Mouse (Mus musculus): Measurements from ENCODE around the gene Kcnd3. TPM values are rescaled to one million over a fixed set of nuclear protein-coding genes. Genes with fewer than 3 reads are reported as not detected.
A peak's percentile ranks its signal among the peaks of the same experiment; 100 is the strongest.

Kcnd3 gene
- total and polyA plus RNA-seq, 2 experiments from 2014 or later: 7.5 to 48.9 TPM

DNA sequence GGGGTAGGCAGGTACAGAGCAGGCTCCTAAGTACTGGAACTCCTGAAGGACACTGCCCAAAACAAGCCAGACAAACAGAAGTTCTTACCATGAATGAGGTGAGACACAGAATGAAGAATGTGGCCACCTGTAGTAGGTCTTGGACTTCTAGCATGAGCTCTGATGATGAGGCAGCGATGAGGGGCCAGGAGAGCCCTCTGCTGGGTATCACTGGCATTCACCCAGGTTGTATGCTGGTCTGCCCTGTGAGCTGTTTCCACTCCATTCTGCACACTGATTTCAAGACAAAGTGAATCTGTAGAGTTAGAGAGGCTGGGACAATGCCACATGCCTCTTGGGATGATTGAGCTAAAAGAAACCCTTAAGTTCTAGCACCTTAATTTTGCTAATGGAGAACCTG lies 63.5 kb downstream of the Kcnd3 start:
- WGBS: 87% methylated on average over 1 of the region's 1 CpGs
- DNase-seq: no peak
- Histone ChIP-seq H3K27ac (ENCODE audit: low read depth, low read length) (no peak overlapping the region), H3K4me3 (ENCODE audit: low read depth, low read length) (no peak overlapping the region), H3K9ac (no peak overlapping the region), H3K4me2 (ENCODE audit: low read depth) (no peak overlapping the region), H3K27me3 (ENCODE audit: insufficient read depth, low read length) (no peaks in the 10 kb centered on the region), H3K36me3 (ENCODE audit: insufficient read depth) (no peaks in the 10 kb centered on the region), H3K4me1 (ENCODE audit: insufficient read depth) (peaks cover 3% of the 10 kb centered on the region), H3K9me3 (ENCODE audit: low read length) (no peaks in the 10 kb centered on the region)
- no peak for ATAC-seq
- peak; percentile 29; the same call in 1 of the 2 replicates for TF ChIP-seq CTCF (IDR thresholded peaks at IDR 0.05; ENCODE audit: low read depth)

DNA sequence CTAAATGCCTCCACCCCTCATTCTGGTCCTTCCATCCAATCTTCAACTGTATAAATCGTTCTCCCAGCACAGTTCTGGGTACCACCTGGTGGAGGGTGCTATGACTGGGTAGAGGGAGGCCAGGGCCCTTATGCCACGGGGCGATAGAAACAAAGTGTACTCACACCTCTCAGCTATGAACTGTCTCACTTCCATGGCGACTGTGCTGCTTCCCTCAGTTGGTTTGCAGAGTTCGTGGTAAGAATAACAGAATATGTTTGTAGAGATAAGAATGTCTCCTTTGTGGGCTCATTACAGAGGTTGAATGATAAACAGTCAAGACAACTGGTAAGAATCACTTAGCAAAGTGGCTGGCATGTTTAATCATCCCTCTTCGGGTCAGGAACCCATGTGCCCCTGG lies 68.3 kb downstream of the Kcnd3 start:
- peaks cover 17% of the 10 kb centered on the region for H3K4me1 ChIP-seq (ENCODE audit: insufficient read depth)
- WGBS: 77% methylated on average over 6 of the region's 6 CpGs
- no peak overlapping the region for H3K4me3 ChIP-seq (ENCODE audit: low read depth, low read length)
- H3K4me2 ChIP-seq (ENCODE audit: low read depth): no peak overlapping the region
- no peak overlapping the region for H3K9ac ChIP-seq
- H3K27ac ChIP-seq (ENCODE audit: low read depth, low read length): no peak overlapping the region
- DNase-seq (no peak), ATAC-seq (no peak)
- no peaks in the 10 kb centered on the region for H3K27me3 ChIP-seq (ENCODE audit: insufficient read depth, low read length)
- no peaks in the 10 kb centered on the region for H3K36me3 ChIP-seq (ENCODE audit: insufficient read depth)
- H3K9me3 ChIP-seq (ENCODE audit: low read length): no peaks in the 10 kb centered on the region
- no peak for TF ChIP-seq CTCF (IDR thresholded peaks at IDR 0.05; ENCODE audit: low read depth)

- Histone ChIP-seq H3K4me2 (ENCODE audit: low read depth) (peak overlapping the region; percentile 32), H3K4me1 (ENCODE audit: insufficient read depth) (peaks cover 17% of the 10 kb centered on the region), H3K9ac (no peak overlapping the region), H3K27me3 (ENCODE audit: insufficient read depth, low read length) (no peaks in the 10 kb centered on the region), H3K27ac (ENCODE audit: low read depth, low read length) (peak overlapping the region; percentile 75), H3K36me3 (ENCODE audit: insufficient read depth) (no peaks in the 10 kb centered on the region), H3K9me3 (ENCODE audit: low read length) (no peaks in the 10 kb centered on the region), H3K4me3 (ENCODE audit: low read depth, low read length) (no peak overlapping the region)
- 29% methylated on average over 12 of the region's 12 CpGs for WGBS
- ATAC-seq (peak; percentile 96), DNase-seq (peak; percentile 87)
- peak; percentile 20; the same call in 1 of the 2 replicates for TF ChIP-seq CTCF (IDR thresholded peaks at IDR 0.05; ENCODE audit: low read depth)
These were observed 69.1 kb downstream of the Kcnd3 start for GRCm38 (mm10) chr3:105521178-105521631.

DNA sequence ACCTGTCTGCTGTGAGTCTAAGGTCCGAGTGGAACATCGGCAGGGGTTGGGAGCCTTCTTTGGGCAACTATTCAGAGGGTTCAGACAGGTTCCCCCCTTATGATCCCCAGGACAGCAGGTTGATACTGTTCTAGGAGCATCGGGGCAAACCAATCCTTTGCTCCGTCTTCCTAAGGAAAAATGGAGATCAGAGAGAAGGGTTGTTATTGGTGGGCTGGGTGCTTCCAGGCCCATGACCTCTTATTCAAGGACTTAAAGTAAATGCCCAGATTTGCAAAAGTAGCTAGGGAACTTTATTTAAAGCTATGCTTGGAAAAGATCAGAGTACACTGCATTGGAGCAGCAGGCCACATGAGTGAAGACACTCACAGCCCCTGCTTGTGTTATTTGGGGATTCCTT lies 69.5 kb downstream of the Kcnd3 start:
- H3K9me3 ChIP-seq (ENCODE audit: low read length): no peaks in the 10 kb centered on the region
- no peak for TF ChIP-seq CTCF (IDR thresholded peaks at IDR 0.05; ENCODE audit: low read depth)
- ATAC-seq: no peak
- peak overlapping the region; percentile 32 for H3K4me2 ChIP-seq (ENCODE audit: low read depth)
- 84% methylated on average over 4 of the region's 4 CpGs for WGBS
- no peaks in the 10 kb centered on the region for H3K27me3 ChIP-seq (ENCODE audit: insufficient read depth, low read length)
- H3K27ac ChIP-seq (ENCODE audit: low read depth, low read length): peak overlapping the region; percentile 75; the same call in 1 of the 2 replicates
- H3K9ac ChIP-seq: no peak overlapping the region
- H3K36me3 ChIP-seq (ENCODE audit: insufficient read depth): no peaks in the 10 kb centered on the region
- no peak for DNase-seq
- H3K4me1 ChIP-seq (ENCODE audit: insufficient read depth): peaks cover 17% of the 10 kb centered on the region
- H3K4me3 ChIP-seq (ENCODE audit: low read depth, low read length): no peak overlapping the region

- H3K27me3 ChIP-seq (ENCODE audit: insufficient read depth, low read length): no peaks in the 10 kb centered on the region
- H3K36me3 ChIP-seq (ENCODE audit: insufficient read depth): no peaks in the 10 kb centered on the region
- DNase-seq (peak; percentile 46), ATAC-seq (no peak)
- H3K9ac ChIP-seq: no peak overlapping the region
- no peak for TF ChIP-seq CTCF (IDR thresholded peaks at IDR 0.05; ENCODE audit: low read depth)
- H3K4me2 ChIP-seq (ENCODE audit: low read depth): no peak overlapping the region
- no peak overlapping the region for H3K4me3 ChIP-seq (ENCODE audit: low read depth, low read length)
- peak overlapping the region; percentile 40; the same call in 1 of the 2 replicates for H3K27ac ChIP-seq (ENCODE audit: low read depth, low read length)
- no peaks in the 10 kb centered on the region for H3K9me3 ChIP-seq (ENCODE audit: low read length)
- H3K4me1 ChIP-seq (ENCODE audit: insufficient read depth): peaks cover 22% of the 10 kb centered on the region
- WGBS: 39% methylated on average over 8 of the region's 8 CpGs
These were observed 76.7 kb downstream of the Kcnd3 start for GRCm38 (mm10) chr3:105528860-105529259.

- Histone ChIP-seq H3K9me3 (ENCODE audit: low read length) (no peaks in the 10 kb centered on the region), H3K36me3 (ENCODE audit: insufficient read depth) (no peaks in the 10 kb centered on the region), H3K4me2 (ENCODE audit: low read depth) (no peak overlapping the region), H3K4me1 (ENCODE audit: insufficient read depth) (peaks cover 22% of the 10 kb centered on the region), H3K9ac (no peak overlapping the region), H3K27ac (ENCODE audit: low read depth, low read length) (peak overlapping the region; percentile 81), H3K27me3 (ENCODE audit: insufficient read depth, low read length) (no peaks in the 10 kb centered on the region), H3K4me3 (ENCODE audit: low read depth, low read length) (no peak overlapping the region)
- DNase-seq (no peak), ATAC-seq (no peak)
- 14% methylated on average over 5 of the region's 5 CpGs for WGBS
- TF ChIP-seq CTCF (IDR thresholded peaks at IDR 0.05; ENCODE audit: low read depth): no peak
These were observed 77.6 kb downstream of the Kcnd3 start for GRCm38 (mm10) chr3:105529700-105530099.

DNA sequence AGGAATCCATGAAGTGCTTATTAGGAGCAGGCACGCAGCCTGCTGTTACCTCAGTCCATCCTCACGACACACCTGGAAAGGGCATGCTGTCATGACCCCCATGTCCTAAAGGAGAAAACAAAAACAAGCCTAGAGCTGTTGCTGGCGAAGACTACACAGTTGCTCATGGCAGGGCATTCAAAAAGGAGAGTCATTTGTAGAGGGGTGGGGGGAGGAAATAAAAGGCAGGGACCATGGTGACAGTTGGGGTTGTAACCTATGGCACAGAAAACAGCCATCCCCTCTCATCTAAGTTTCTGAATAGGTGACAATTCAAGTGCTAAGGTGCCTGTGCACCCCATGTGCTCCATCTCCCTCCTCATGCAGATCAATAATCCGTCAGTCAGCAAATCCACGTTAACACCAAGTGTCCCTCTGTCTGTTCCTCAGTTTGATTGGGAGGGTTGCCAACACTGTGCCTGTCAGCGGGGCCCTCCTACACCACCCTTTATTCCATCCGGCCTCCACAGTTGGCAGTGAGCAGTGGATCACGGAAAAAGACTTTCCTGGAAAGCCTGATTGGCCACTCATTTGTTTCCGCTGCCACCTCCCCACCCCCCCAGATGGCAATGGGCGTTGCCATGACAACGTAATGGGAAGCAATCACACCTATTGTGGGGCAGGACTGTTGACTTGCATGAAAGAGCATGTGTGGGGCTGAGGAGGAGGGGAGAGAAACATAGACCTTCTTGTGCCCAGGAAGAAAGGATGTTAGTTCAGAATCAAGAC lies 78.4 kb downstream of the Kcnd3 start:
- Histone ChIP-seq H3K9me3 (ENCODE audit: low read length) (no peaks in the 10 kb centered on the region), H3K4me1 (ENCODE audit: insufficient read depth) (peaks cover 22% of the 10 kb centered on the region), H3K9ac (no peak overlapping the region), H3K36me3 (ENCODE audit: insufficient read depth) (no peaks in the 10 kb centered on the region), H3K4me2 (ENCODE audit: low read depth) (peak overlapping the region; percentile 33), H3K27me3 (ENCODE audit: insufficient read depth, low read length) (no peaks in the 10 kb centered on the region), H3K27ac (ENCODE audit: low read depth, low read length) (peak overlapping the region; percentile 81), H3K4me3 (ENCODE audit: low read depth, low read length) (no peak overlapping the region)
- no peak for TF ChIP-seq CTCF (IDR thresholded peaks at IDR 0.05; ENCODE audit: low read depth)
- 8% methylated on average over 11 of the region's 11 CpGs for WGBS
- DNase-seq (peak; percentile 93), ATAC-seq (peak; percentile 93)
